Mouse (Mus musculus) hindbrain, postnatal 0 days (tissue): ENCODE results near the gene Tdrd1. TPM values are rescaled to one million over a fixed set of nuclear protein-coding genes. Genes with fewer than 3 reads are reported as not detected.
A peak's percentile ranks its signal among the peaks of the same experiment; 100 is the strongest.

Experiments used
- ATAC-seq: fragments of 200-750 bp; cut with Nextera tagmentation; 2 replicates; pipeline ENCODE4 v1.8.0; 2017; ENCODE audit warnings: mild to moderate bottlenecking, moderate TSS enrichment, moderate library complexity
- DNase-seq: peaks from one replicate; pipeline ENCODE4 v3.0.0-alpha.2; 2015; ENCODE audit warnings: low spot score
- H3K27ac ChIP-seq: fragments of 300-500 bp; sonication (generic); 2 replicates; pipeline ENCODE4 v1.5.1; 2014; ENCODE audit warnings: mild to moderate bottlenecking
- H3K27me3 ChIP-seq: fragments of 300-500 bp; sonication (generic); 2 replicates; pipeline ENCODE4 v1.6.1; 2014; ENCODE audit warnings: low read length, mixed read lengths; ENCODE audit not compliant: insufficient read depth
- H3K36me3 ChIP-seq: fragments of 300-500 bp; sonication (generic); 2 replicates; pipeline ENCODE4 v1.6.1; 2014; ENCODE audit warnings: low read length, mixed read lengths; ENCODE audit not compliant: insufficient read depth
- H3K4me1 ChIP-seq: fragments of 300-500 bp; sonication (generic); 2 replicates; pipeline ENCODE4 v1.6.1; 2014; ENCODE audit warnings: antibody characterized with exemption, low read length, mixed read lengths; ENCODE audit not compliant: insufficient read depth
- H3K4me2 ChIP-seq: fragments of 300-500 bp; sonication (generic); 2 replicates; pipeline ENCODE4 v1.6.1; 2014; ENCODE audit warnings: low read depth, mild to moderate bottlenecking, low read length, moderate library complexity, mixed read lengths
- H3K4me3 ChIP-seq: fragments of 300-500 bp; sonication (generic); 2 replicates; pipeline ENCODE4 v1.5.1; 2014; ENCODE audit warnings: low read length
- H3K9ac ChIP-seq: fragments of 300-500 bp; sonication (generic); replicated peaks from 2 replicates; pipeline ENCODE4 v1.6.1; 2014; ENCODE audit warnings: mild to moderate bottlenecking, low read length, moderate library complexity, mixed read lengths
- H3K9me3 ChIP-seq: fragments of 300-500 bp; sonication (generic); 2 replicates; pipeline ENCODE4 v1.6.1; 2016; ENCODE audit warnings: low read length, mixed read lengths
- CTCF ChIP-seq: IDR thresholded peaks from 2 replicates; pipeline ENCODE4 v1.5.1; 2016; ENCODE audit warnings: antibody characterized with exemption, control low read depth, low read depth
- WGBS: fragments of 180-500 bp; shearing (Covaris S2); extraction: QIAGEN DNeasy Blood & Tissue Kit; methylation state at CpG from one replicate; pipeline ENCODE4 v1.1.7; 2014; 5-methylcytosine and 5-hydroxymethylcytosine counted together
- polyA plus RNA-seq: library from polyadenylated mRNA; unstranded; fragments of >200 nt; fragmentation: Nextera tagmentation; extraction: Ambion mirVana; gene quantifications from 2 replicates; pipeline ENCODE4 v1.2.1, GENCODE M21; 2015
- total RNA-seq: library from RNA; depleted of rRNA; stranded (reverse); fragments of >200 nt; gene quantifications from 2 replicates; pipeline ENCODE4 v1.2.3, GENCODE M21; 2014; rRNA removed

The Tdrd1 gene
- total and polyA plus RNA-seq, 2 experiments from 2014 or later = 0.68 to 0.94 TPM

- no peak for TF ChIP-seq CTCF
- ATAC-seq = no peak
- no peak for DNase-seq
- Histone ChIP-seq H3K36me3 (no peaks in the 10 kb centered on the region), H3K4me2 (no peak overlapping the region), H3K4me1 (no peaks in the 10 kb centered on the region), H3K27ac (no peak overlapping the region), H3K9ac (no peak overlapping the region), H3K4me3 (no peak overlapping the region), H3K27me3 (no peaks in the 10 kb centered on the region), H3K9me3 (no peaks in the 10 kb centered on the region)
- WGBS = 55% methylated on average over 3 of the region's 3 CpGs
Observed at GRCm38 (mm10) chr19:56907850-56908249, 81.8 kb downstream of the Tdrd1 start.

DNA sequence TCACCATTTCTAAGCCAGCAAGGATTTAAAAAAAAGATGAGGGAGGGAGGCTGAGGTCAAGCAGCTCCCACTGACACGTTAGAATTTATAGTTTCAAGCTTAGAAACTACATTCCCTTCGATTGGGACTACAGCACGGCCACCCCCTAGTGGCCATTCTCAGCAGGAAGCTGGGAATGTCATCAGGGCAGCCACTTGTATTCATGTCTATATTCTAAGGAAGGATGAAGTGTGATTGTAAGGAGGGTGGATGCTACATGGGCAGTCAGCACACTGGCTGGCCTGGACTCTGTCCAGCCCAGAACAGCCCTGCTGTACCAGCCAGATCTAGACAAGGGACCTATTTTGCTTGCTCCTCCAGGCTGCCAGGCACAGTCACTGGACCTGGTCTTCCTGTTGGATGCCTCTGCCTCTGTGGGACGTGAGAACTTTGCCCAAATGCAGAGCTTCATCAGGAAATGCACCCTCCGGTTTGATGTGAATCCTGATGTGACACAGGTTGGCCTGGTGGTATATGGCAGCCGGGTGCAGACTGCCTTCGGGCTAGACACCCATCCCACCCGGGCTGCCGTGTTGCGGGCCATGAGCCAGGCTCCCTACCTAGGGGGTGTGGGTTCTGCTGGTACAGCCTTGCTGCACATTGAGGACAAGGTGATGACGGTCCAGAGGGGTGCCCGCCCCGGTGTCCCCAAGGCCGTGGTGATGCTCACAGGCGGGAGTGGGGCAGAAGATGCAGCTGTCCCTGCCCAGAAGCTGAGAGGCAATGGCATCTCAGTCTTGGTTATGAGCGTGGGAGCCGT, 82.7 kb downstream of the Tdrd1 start:
- no peak overlapping the region for H3K4me2 ChIP-seq
- H3K27me3 ChIP-seq = no peaks in the 10 kb centered on the region
- ATAC-seq (peak; percentile 77), DNase-seq (peak; percentile 84)
- H3K36me3 ChIP-seq = no peaks in the 10 kb centered on the region
- no peaks in the 10 kb centered on the region for H3K9me3 ChIP-seq
- no peak overlapping the region for H3K27ac ChIP-seq
- no peaks in the 10 kb centered on the region for H3K4me1 ChIP-seq
- no peak overlapping the region for H3K4me3 ChIP-seq
- H3K9ac ChIP-seq = no peak overlapping the region
- TF ChIP-seq CTCF = peak; percentile 92
- 71% methylated on average over 17 of the region's 17 CpGs for WGBS

- 44% methylated on average over 11 of the region's 11 CpGs for WGBS
- Histone ChIP-seq H3K4me1 (no peaks in the 10 kb centered on the region), H3K4me3 (no peak overlapping the region), H3K9me3 (no peaks in the 10 kb centered on the region), H3K27ac (no peak overlapping the region), H3K9ac (no peak overlapping the region), H3K27me3 (no peaks in the 10 kb centered on the region), H3K36me3 (no peaks in the 10 kb centered on the region), H3K4me2 (no peak overlapping the region)
- DNase-seq (peak; percentile 16), ATAC-seq (no peak)
- no peak for TF ChIP-seq CTCF
Observed at GRCm38 (mm10) chr19:56910561-56910960, 84.6 kb downstream of the Tdrd1 start.

- no peak for TF ChIP-seq CTCF
- Histone ChIP-seq H3K27me3 (no peaks in the 10 kb centered on the region), H3K4me3 (no peak overlapping the region), H3K4me1 (no peaks in the 10 kb centered on the region), H3K27ac (no peak overlapping the region), H3K9me3 (no peaks in the 10 kb centered on the region), H3K9ac (no peak overlapping the region), H3K4me2 (no peak overlapping the region), H3K36me3 (no peaks in the 10 kb centered on the region)
- no peak for DNase-seq
- ATAC-seq = no peak
- 91% methylated on average over 4 of the region's 4 CpGs for WGBS
Observed at GRCm38 (mm10) chr19:56913761-56914160, 87.8 kb downstream of the Tdrd1 start.

DNA sequence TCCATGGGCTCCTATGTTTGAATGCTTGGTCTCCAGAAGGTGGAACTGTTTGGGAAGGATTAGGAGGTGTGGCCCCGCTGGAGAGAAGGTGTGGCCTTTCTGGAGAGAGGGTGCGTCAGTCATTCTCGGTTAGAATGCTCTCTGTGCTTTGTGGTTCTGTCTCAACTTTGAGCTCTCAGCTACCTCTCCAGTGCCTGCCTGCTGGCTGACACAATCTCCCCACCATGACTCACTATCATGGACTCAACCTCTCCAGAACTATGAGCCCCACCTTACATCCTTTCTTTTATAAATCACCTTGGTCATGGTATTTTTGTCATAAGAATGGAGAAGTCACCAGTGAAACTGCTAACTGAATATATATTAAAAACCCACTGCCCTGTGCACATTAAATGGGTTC, 88.6 kb downstream of the Tdrd1 start:
- H3K4me3 ChIP-seq = no peak overlapping the region
- WGBS = 98% methylated on average over 3 of the region's 3 CpGs
- H3K9me3 ChIP-seq = no peaks in the 10 kb centered on the region
- ATAC-seq (no peak), DNase-seq (no peak)
- H3K4me2 ChIP-seq = no peak overlapping the region
- TF ChIP-seq CTCF = no peak
- no peak overlapping the region for H3K27ac ChIP-seq
- no peak overlapping the region for H3K9ac ChIP-seq
- H3K36me3 ChIP-seq = no peaks in the 10 kb centered on the region
- no peaks in the 10 kb centered on the region for H3K4me1 ChIP-seq
- H3K27me3 ChIP-seq = no peaks in the 10 kb centered on the region

DNA sequence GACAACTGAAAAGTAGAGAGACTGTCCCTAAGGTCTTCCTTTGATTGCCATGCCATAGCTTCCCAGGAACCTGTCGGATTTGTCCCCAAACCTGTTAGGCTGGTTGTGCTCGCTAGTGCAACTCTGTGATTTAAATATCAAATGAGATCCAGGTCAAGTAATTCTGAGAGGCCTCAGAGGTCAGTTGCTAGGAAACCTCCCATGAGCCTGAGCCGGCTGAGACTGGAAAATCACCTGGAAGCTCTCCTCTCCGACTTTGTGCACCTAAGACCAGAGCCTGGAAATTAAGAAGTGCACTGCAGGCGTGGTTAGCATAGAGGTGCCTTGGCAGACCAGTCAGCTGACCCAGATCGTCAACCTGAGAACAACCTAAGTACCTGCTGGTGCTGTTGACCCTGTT, 89.1 kb downstream of the Tdrd1 start:
- Histone ChIP-seq H3K4me3 (no peak overlapping the region), H3K4me1 (no peaks in the 10 kb centered on the region), H3K4me2 (no peak overlapping the region), H3K9ac (no peak overlapping the region), H3K9me3 (no peaks in the 10 kb centered on the region), H3K36me3 (no peaks in the 10 kb centered on the region), H3K27ac (no peak overlapping the region), H3K27me3 (no peaks in the 10 kb centered on the region)
- 56% methylated on average over 6 of the region's 6 CpGs for WGBS
- ATAC-seq (no peak), DNase-seq (no peak)
- TF ChIP-seq CTCF = no peak

Other genes with a start within 250 kb of the Tdrd1 start
- 3.2 and 7.0 TPM in 2 replicates for gene Adrb1, start 104.0 kb upstream of the Tdrd1 start, total RNA-seq
- gene Adrb1, start 104.0 kb upstream of the Tdrd1 start, polyA plus RNA-seq = 1.7 and 2.1 TPM in 2 replicates
- gene Ccdc186, start 4.0 kb upstream of the Tdrd1 start, total RNA-seq = 11.7 and 12.4 TPM in 2 replicates
- 21.7 and 22.7 TPM in 2 replicates for gene Ccdc186, start 4.0 kb upstream of the Tdrd1 start, polyA plus RNA-seq
- gene Vwa2, start 48.0 kb downstream of the Tdrd1 start, total RNA-seq = 0.79 and 1.6 TPM in 2 replicates
- gene Vwa2, start 48.0 kb downstream of the Tdrd1 start, polyA plus RNA-seq = 0.47 and 0.64 TPM in 2 replicates
- gene Afap1l2, start 182.0 kb downstream of the Tdrd1 start, total RNA-seq = 20.8 and 22.7 TPM in 2 replicates
- gene Afap1l2, start 182.0 kb downstream of the Tdrd1 start, polyA plus RNA-seq = 12.3 and 12.9 TPM in 2 replicates